Mouse (Mus musculus) MEL-GATA-1-ER (cell line): Measurements from ENCODE around the gene Hsbp1.

Source experiments
- DNase-seq: peaks from one replicate; pipeline ENCODE4 v3.0.0-alpha.2; 2012; ENCODE audit warnings: low read depth; ENCODE audit errors: extremely low read depth

The Hsbp1 gene

GRCm38 (mm10) chr8:119385854-119386253 lies 41.6 kb downstream of the Hsbp1 start:
- no peak for DNase-seq

- DNase-seq = no peak
Measured at GRCm38 (mm10) chr8:119386988-119387387, 42.7 kb downstream of the Hsbp1 start.

GRCm38 (mm10) chr8:119394097-119394496 lies 49.8 kb downstream of the Hsbp1 start:
- no peak for DNase-seq

GRCm38 (mm10) chr8:119394524-119395026 lies 50.3 kb downstream of the Hsbp1 start, which contains the start of gene Mlycd:
Gene Mlycd, plus strand, starts transcription at chr8:119394878.
- DNase-seq = peak; percentile 75

GRCm38 (mm10) chr8:119395072-119395950 lies 51.0 kb downstream of the Hsbp1 start:
- no peak for DNase-seq
